Mouse (Mus musculus) CH12.LX (cell line): ENCODE results near the gene Ampd3.

Experiments
- MAZ ChIP-seq: IDR thresholded peaks from 2 replicates; pipeline ENCODE4 v1.6.1; 2012; ENCODE audit warnings: low read depth, mild to moderate bottlenecking, inconsistent platforms, low read length, improper control_type of control experiment, moderate library complexity
- MYC ChIP-seq: IDR thresholded peaks from 2 replicates; pipeline ENCODE4 v1.6.1; 2011; ENCODE audit warnings: low read depth, mild to moderate bottlenecking, improper control_type of control experiment, low read length

GRCm38 (mm10) chr7:110753310-110753709, 14.7 kb upstream of the Ampd3 start:
- TF ChIP-seq MAZ (no peak), MYC (no peak)
